Comparison of ENCODE assay signal across 10 mouse cellular contexts in the genomic region with DNA sequence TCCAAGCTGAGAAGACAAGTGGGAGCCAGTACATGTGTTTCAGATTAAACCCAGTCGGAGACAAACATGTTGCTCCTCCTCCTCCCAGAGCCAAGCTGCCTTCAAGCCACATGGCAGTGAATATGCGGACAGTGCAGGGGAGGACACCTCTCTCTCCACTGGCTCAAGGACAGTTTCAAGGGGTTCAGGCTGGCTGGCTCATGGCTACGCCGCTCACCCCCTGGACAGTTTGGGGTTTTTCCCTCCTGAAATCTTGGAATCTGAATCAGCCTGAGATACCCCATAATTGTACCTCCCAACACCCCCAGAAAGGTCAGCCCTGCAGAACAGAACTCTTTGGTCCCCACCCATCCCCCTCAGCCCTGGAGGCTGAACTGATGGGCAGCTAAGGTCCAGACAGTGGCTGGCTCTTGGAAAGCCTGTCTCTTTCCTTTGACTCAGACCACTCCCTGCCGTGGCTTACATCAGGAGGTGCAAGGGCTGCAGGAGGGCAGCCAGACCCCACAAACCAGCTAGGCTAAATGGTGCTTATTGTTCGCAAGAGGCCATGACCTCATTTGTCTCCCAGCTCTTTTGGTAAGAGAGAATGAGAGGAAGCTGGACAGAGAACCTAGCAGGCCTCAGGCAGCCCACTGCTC. TPM values are rescaled to one million over a fixed set of nuclear protein-coding genes. Genes with fewer than 3 reads are reported as not detected.
DNase-seq lines count a peak whose midpoint lies in the region; ATAC-seq and TF ChIP-seq lines count a peak whose summit lies in the region.
"Had no signal": no experiment of that assay in that cellular context is flagged by ENCODE, and none has a peak within 500 bp of the region (broad histone marks: within the 10 kb centered on the region; RNA-seq: fewer than 3 reads in every experiment).

No protein-coding gene starts in this region.

- H3K9ac ChIP-seq in liver, embryonic 11.5 days (ENCODE audit: low read depth, low read length): peak overlapping the region; percentile 49

- intact Hi-C loops in gastrocnemius, postnatal 36 days (cut with DNase I): no loop called here

- peak; percentile 35 to 49 for DNase-seq in gastrocnemius, postnatal 36 days
- DNase-seq in liver, embryonic 11.5 days (ENCODE audit: low spot score): no peak
- DNase-seq in cerebellum, adult 11-12 months: no peak
- DNase-seq in thymus, postnatal 14 days: no peak
- DNase-seq in natural killer cell, adult 2 months (ENCODE audit: low spot score in 2 of 2): no peak
- DNase-seq: B cell, adult 2 months had no signal

- H3K27me3 ChIP-seq in erythroblast, embryonic 14.5 days (ENCODE audit: control insufficient read depth): peaks cover 5% of the 10 kb centered on the region; the same call in 1 of the 2 replicates
- H3K27me3 ChIP-seq in C2C12 (ENCODE audit: control insufficient read depth, insufficient read depth, insufficient read length): no peaks in the 10 kb centered on the region
- no peaks in the 10 kb centered on the region for H3K27me3 ChIP-seq in liver, embryonic 11.5 days (replicated peaks; ENCODE audit: control insufficient read depth, insufficient read depth, low read length)

- no peaks in the 10 kb centered on the region; the same call in 1 of the 2 replicates for H3K36me3 ChIP-seq in erythroblast, embryonic 14.5 days (ENCODE audit: control insufficient read depth)
- peaks cover 16% of the 10 kb centered on the region for H3K36me3 ChIP-seq in C2C12 (ENCODE audit: control insufficient read depth, insufficient read depth)
- H3K36me3 ChIP-seq in liver, embryonic 11.5 days (ENCODE audit: control insufficient read depth, insufficient read depth, low read length): no peaks in the 10 kb centered on the region

- H3K4me3 ChIP-seq in erythroblast, embryonic 14.5 days (replicated peaks): peak overlapping the region; percentile 52
- H3K4me3 ChIP-seq in C2C12 (ENCODE audit: insufficient read depth, poor library complexity, severe bottlenecking): peak overlapping the region; percentile 59
- H3K4me3 ChIP-seq in liver, embryonic 11.5 days (ENCODE audit: low read depth, low read length): peak overlapping the region; percentile 51

- H3K79me3 ChIP-seq in C2C12 (ENCODE audit: low read depth): peaks cover 25% of the 10 kb centered on the region

- no peak for ATAC-seq in erythroblast, adult 5-6 weeks (replicated peaks; ENCODE audit: low FRiP score, poor library complexity, severe bottlenecking)
- no peak for ATAC-seq in liver, embryonic 11.5 days (replicated peaks; ENCODE audit: low FRiP score)

- 52% methylated on average over 6 of the region's 6 CpGs for WGBS in liver, embryonic 11.5 days

- H3K4me1 ChIP-seq in erythroblast, embryonic 14.5 days (ENCODE audit: control insufficient read depth): no peaks in the 10 kb centered on the region
- peaks cover 7% of the 10 kb centered on the region for H3K4me1 ChIP-seq in liver, embryonic 11.5 days (replicated peaks; ENCODE audit: control insufficient read depth, insufficient read depth, low read length)

- no peak for TF ChIP-seq CTCF in C2C12 (IDR thresholded peaks at IDR 0.05; ENCODE audit: control insufficient read depth, insufficient read depth, insufficient read length)

- no peaks in the 10 kb centered on the region for H3K9me3 ChIP-seq in erythroblast, embryonic 14.5 days (ENCODE audit: control insufficient read depth, low read length)
- no peaks in the 10 kb centered on the region for H3K9me3 ChIP-seq in liver, embryonic 11.5 days (ENCODE audit: control insufficient read depth, low read length)

- peaks cover 47% of the 10 kb centered on the region for H3K79me2 ChIP-seq in C2C12 (ENCODE audit: control insufficient read depth, insufficient read depth)

- H3ac ChIP-seq in C2C12 (ENCODE audit: control insufficient read depth, insufficient read length, low read depth): peak overlapping the region; percentile 91

- peak overlapping the region; percentile 64 for H3K4me2 ChIP-seq in liver, embryonic 11.5 days

- peak overlapping the region; percentile 39 for H3K27ac ChIP-seq in liver, embryonic 11.5 days (ENCODE audit: low read depth, low read length)

TF ChIP-seq in C2C12, 6 proteins besides CTCF, POLR2A, EP300 and RAD21:
- no peak for TF ChIP-seq CEBPB (IDR thresholded peaks at IDR 0.05; ENCODE audit: low read depth)
- TF ChIP-seq USF1 (IDR thresholded peaks at IDR 0.05; ENCODE audit: low read depth): no peak
- TF ChIP-seq MYOG (IDR thresholded peaks at IDR 0.05; ENCODE audit: control insufficient read depth, extremely low read depth, insufficient read length): no peak
- TF ChIP-seq FOSL1 (IDR thresholded peaks at IDR 0.05; ENCODE audit: insufficient read depth, low read length, poor library complexity, severe bottlenecking): no peak
- TF ChIP-seq MYOD1 (IDR thresholded peaks at IDR 0.05; ENCODE audit: control insufficient read depth, insufficient read length, low read depth): no peak
- TF ChIP-seq MAX (IDR thresholded peaks at IDR 0.05): no peak
TF ChIP-seq in C2C12: peak in this region for 0.

RNA-seq across cellular contexts. Expression of gene Serpinf1, which starts 1.0 kb away (rescaled TPM):
- polyA plus RNA-seq in erythroblast, embryonic 14.5 days (2012): 0.18 and 0.25 TPM in 2 replicates
- total RNA-seq in erythroblast, adult 5-6 weeks (2015; ENCODE audit: low replicate concordance): 3.8 and 10.4 TPM in 2 replicates
- total RNA-seq in erythroblast, adult 5-6 weeks (2017; ENCODE audit: low replicate concordance): 3.7 and 4.9 TPM in 2 replicates
- polyA plus RNA-seq in C2C12 (2012; fragmentation: generic; extraction: Trizol): 1,152 TPM
- total RNA-seq in gastrocnemius, postnatal 36 days (2021): 10 to 100 TPM; 83.2 to 88.9 TPM
- polyA plus RNA-seq in liver, embryonic 11.5 days (2014; fragmentation: Nextera tagmentation; extraction: Ambion mirVana): 217 and 224 TPM in 2 replicates

RNA-seq across cellular contexts. Expression of gene Serpinf2, which starts 17.9 kb away (rescaled TPM):
- 0.36 and 0.42 TPM in 2 replicates for polyA plus RNA-seq in erythroblast, embryonic 14.5 days (2012)
- 4.6 TPM in 1 of 2 replicates, not detected in the other for total RNA-seq in erythroblast, adult 5-6 weeks (2015; ENCODE audit: low replicate concordance)
- 0.70 and 0.94 TPM in 2 replicates for total RNA-seq in erythroblast, adult 5-6 weeks (2017; ENCODE audit: low replicate concordance)
- 0.07 TPM for polyA plus RNA-seq in C2C12 (2012; fragmentation: generic; extraction: Trizol)
- not detected for total RNA-seq in gastrocnemius, postnatal 36 days (2021)
- polyA plus RNA-seq in liver, embryonic 11.5 days (2014; fragmentation: Nextera tagmentation; extraction: Ambion mirVana): 321 and 377 TPM in 2 replicates
- total RNA-seq: heart, postnatal 36 days had no signal

RNA-seq across cellular contexts. Expression of gene Wdr81, which starts 33.0 kb away (rescaled TPM):
- 11.2 and 11.7 TPM in 2 replicates for polyA plus RNA-seq in erythroblast, embryonic 14.5 days (2012)
- 22.6 and 24.8 TPM in 2 replicates for total RNA-seq in erythroblast, adult 5-6 weeks (2015; ENCODE audit: low replicate concordance)
- total RNA-seq in erythroblast, adult 5-6 weeks (2017; ENCODE audit: low replicate concordance): 27.3 and 28.2 TPM in 2 replicates
- 21.6 TPM for polyA plus RNA-seq in C2C12 (2012; fragmentation: generic; extraction: Trizol)
- total RNA-seq in gastrocnemius, postnatal 36 days (2021): 1 to 10 TPM; 4.1 to 5.4 TPM
- 21.8 and 21.9 TPM in 2 replicates for polyA plus RNA-seq in liver, embryonic 11.5 days (2014; fragmentation: Nextera tagmentation; extraction: Ambion mirVana)

RNA-seq across cellular contexts. Expression of gene Tlcd2, which starts 40.0 kb away (rescaled TPM):
- polyA plus RNA-seq in erythroblast, embryonic 14.5 days (2012): 0.15 and 0.41 TPM in 2 replicates
- 1.5 and 3.7 TPM in 2 replicates for total RNA-seq in erythroblast, adult 5-6 weeks (2015; ENCODE audit: low replicate concordance)
- total RNA-seq in erythroblast, adult 5-6 weeks (2017; ENCODE audit: low replicate concordance): 1.3 and 5.5 TPM in 2 replicates
- polyA plus RNA-seq in C2C12 (2012; fragmentation: generic; extraction: Trizol): 1.5 TPM
- total RNA-seq in gastrocnemius, postnatal 36 days (2021): 1 to 10 TPM; 3.4 to 3.6 TPM
- 29.8 and 33.0 TPM in 2 replicates for polyA plus RNA-seq in liver, embryonic 11.5 days (2014; fragmentation: Nextera tagmentation; extraction: Ambion mirVana)

Comparison
In these comparisons a context has a peak if more than half of its experiments do, and no peak if none do; other contexts are left out.
1. DNase-seq: peak in gastrocnemius, postnatal 36 days (2 of 2); none in liver, embryonic 11.5 days (single experiment), cerebellum, adult 11-12 months (single experiment), thymus, postnatal 14 days (single experiment) and natural killer cell, adult 2 months (0 of 2).
2. RNA of gene Serpinf1, which starts 1.0 kb away (polyA plus RNA-seq): 1,152 TPM in C2C12 (single experiment) and 217 to 224 TPM in liver, embryonic 11.5 days; 0.18 to 0.25 TPM in erythroblast, embryonic 14.5 days; every median in the first group is over 100 times any median in the second.
3. RNA of gene Serpinf2, which starts 17.9 kb away (polyA plus RNA-seq): 321 to 377 TPM in liver, embryonic 11.5 days; 0.36 to 0.42 TPM in erythroblast, embryonic 14.5 days and 0.07 TPM in C2C12 (single experiment); every median in the first group is over 100 times any median in the second.
4. Peak in every context shown above with its lines, with median percentiles within 50 percentile points of each other: H3K4me3 ChIP-seq.